Mouse (Mus musculus): Measurements from ENCODE around the gene Mdga1.

GRCm38 (mm10) chr17:29865914-29866313 is 104.0 kb downstream of the Mdga1 start:
- no peak for TF ChIP-seq CTCF (IDR thresholded peaks at IDR 0.05; ENCODE audit: low read depth, low read length)
- no peak for TF ChIP-seq POLR2A (IDR thresholded peaks at IDR 0.05; ENCODE audit: borderline replicate concordance, low read depth, low read length)
